Mouse (Mus musculus): ENCODE measurements at regions not wholly inside any gene's neighbourhood (a gene's known extent, or its start where the extent isn't known, plus 50 kb on each side); places are given as distances from the start of the nearest gene placed in this dataset.

- TF ChIP-seq CTCF (IDR thresholded peaks at IDR 0.05; ENCODE audit: extremely low read depth, insufficient read length, insufficient replicate concordance, low read depth, low read length) (no peak), POLR2A (IDR thresholded peaks at IDR 0.05; ENCODE audit: low read depth, low read length) (no peak)
Measured at GRCm38 (mm10) chr4:53219351-53219750, 59.7 kb upstream of the Abca1 start.
